Mouse (Mus musculus) stomach, postnatal 0 days (tissue): ENCODE measurements around the gene Inip. TPM values are rescaled to one million over a fixed set of nuclear protein-coding genes. Genes with fewer than 3 reads are reported as not detected.

Experiments used
- ATAC-seq: fragments of 200-750 bp; cut with Nextera tagmentation; 2 replicates; pipeline ENCODE4 v1.8.0; 2017; ENCODE audit not compliant: low FRiP score, low TSS enrichment
- DNase-seq: peaks from one replicate; pipeline ENCODE4 v3.0.0-alpha.2; 2016; ENCODE audit warnings: low spot score
- H3K27ac ChIP-seq: fragments of 300-500 bp; sonication (generic); replicated peaks from 2 replicates; pipeline ENCODE4 v1.5.1; 2014; ENCODE audit warnings: mild to moderate bottlenecking, control low read depth
- H3K27me3 ChIP-seq: fragments of 300-500 bp; sonication (generic); 2 replicates; pipeline ENCODE4 v1.6.1; 2014; ENCODE audit warnings: low read length; ENCODE audit not compliant: control insufficient read depth, insufficient read depth
- H3K36me3 ChIP-seq: fragments of 300-500 bp; sonication (generic); 2 replicates; pipeline ENCODE4 v1.6.1; 2014; ENCODE audit warnings: low read length, mixed read lengths; ENCODE audit not compliant: control insufficient read depth, insufficient read depth
- H3K4me1 ChIP-seq: fragments of 300-500 bp; sonication (generic); replicated peaks from 2 replicates; pipeline ENCODE4 v1.6.1; 2014; ENCODE audit warnings: antibody characterized with exemption; ENCODE audit not compliant: control insufficient read depth, insufficient read depth
- H3K4me2 ChIP-seq: fragments of 300-500 bp; sonication (generic); replicated peaks from 2 replicates; pipeline ENCODE4 v1.6.1; 2014; ENCODE audit warnings: low read depth, mild to moderate bottlenecking, control low read depth, moderate library complexity
- H3K4me3 ChIP-seq: fragments of 300-500 bp; sonication (generic); 2 replicates; pipeline ENCODE4 v1.5.1; 2014; ENCODE audit warnings: low read depth, low read length, control low read depth
- H3K9ac ChIP-seq: fragments of 300-500 bp; sonication (generic); 2 replicates; pipeline ENCODE4 v1.6.1; 2014; ENCODE audit warnings: mild to moderate bottlenecking, low read length, control low read depth, mixed read lengths
- H3K9me3 ChIP-seq: fragments of 300-500 bp; sonication (generic); 2 replicates; pipeline ENCODE4 v1.6.1; 2016; ENCODE audit warnings: low read length; ENCODE audit not compliant: control insufficient read depth
- CTCF ChIP-seq: IDR thresholded peaks from 2 replicates; pipeline ENCODE4 v1.5.1; 2016; ENCODE audit warnings: antibody characterized with exemption, low read depth, mild to moderate bottlenecking, moderate library complexity
- EP300 ChIP-seq: optimal IDR thresholded peaks from 2 replicates; pipeline ENCODE3; 2016; ENCODE audit warnings: antibody characterized with exemption
- WGBS: fragments of 180-500 bp; shearing (Covaris S2); extraction: QIAGEN DNeasy Blood & Tissue Kit; methylation state at CpG from one replicate; pipeline ENCODE4 v1.1.7; 2014; 5-methylcytosine and 5-hydroxymethylcytosine counted together
- polyA plus RNA-seq: library from polyadenylated mRNA; unstranded; fragments of >200 nt; fragmentation: Nextera tagmentation; extraction: Ambion mirVana; gene quantifications from 2 replicates; pipeline ENCODE4 v1.2.1, GENCODE M21; 2015

The Inip gene
- 22.2 and 23.5 TPM in 2 replicates for polyA plus RNA-seq

GRCm38 (mm10) chr4:59801489-59801888, at the start of gene Inip:
Gene Inip (minus strand): TSS chr4:59801589.
- Histone ChIP-seq H3K36me3 (no peaks in the 10 kb centered on the region), H3K4me3 (no peak within 1 kb of the TSS), H3K27me3 (no peaks in the 10 kb centered on the region), H3K4me2 (no peak within 1 kb of the TSS), H3K4me1 (no peaks in the 10 kb centered on the region), H3K27ac (no peak within 1 kb of the TSS), H3K9ac (no peak within 1 kb of the TSS), H3K9me3 (no peaks in the 10 kb centered on the region)
- DNase-seq (no peak), ATAC-seq (no peak)
- no peak for TF ChIP-seq EP300
- TF ChIP-seq CTCF, result no peak

GRCm38 (mm10) chr4:59850181-59850580, 48.8 kb upstream of the Inip start:
- Histone ChIP-seq H3K9ac (no peak overlapping the region), H3K4me3 (no peak overlapping the region), H3K4me1 (no peaks in the 10 kb centered on the region), H3K36me3 (no peaks in the 10 kb centered on the region), H3K4me2 (no peak overlapping the region), H3K27me3 (no peaks in the 10 kb centered on the region), H3K27ac (no peak overlapping the region), H3K9me3 (no peaks in the 10 kb centered on the region)
- DNase-seq, result peak; percentile 76
- TF ChIP-seq CTCF, result peak; percentile 88
- TF ChIP-seq EP300, result no peak
- ATAC-seq, result 0 out of 2 replicates have a peak, but pooled peaks have one; percentile 21
- WGBS, result 57% methylated on average over 2 of the region's 2 CpGs

GRCm38 (mm10) chr4:59847447-59847846, 46.1 kb upstream of the Inip start:
- no peak for ATAC-seq

GRCm38 (mm10) chr4:59845245-59845637, 43.9 kb upstream of the Inip start:
- no peak overlapping the region for H3K9ac ChIP-seq
- 86% methylated on average over 3 of the region's 3 CpGs for WGBS
- ATAC-seq, result no peak
- no peaks in the 10 kb centered on the region for H3K9me3 ChIP-seq
- no peak overlapping the region for H3K27ac ChIP-seq
- no peaks in the 10 kb centered on the region for H3K36me3 ChIP-seq
- no peaks in the 10 kb centered on the region for H3K27me3 ChIP-seq
- H3K4me1 ChIP-seq, result no peaks in the 10 kb centered on the region
- H3K4me3 ChIP-seq, result no peak overlapping the region
- TF ChIP-seq EP300 (no peak), CTCF (no peak)
- H3K4me2 ChIP-seq, result no peak overlapping the region
- no peak for DNase-seq

More at GRCm38 (mm10) chr4:59847447-59847846, 46.1 kb upstream of the Inip start:
- WGBS, result 76% methylated on average over 5 of the region's 5 CpGs
- Histone ChIP-seq H3K4me3 (no peak overlapping the region), H3K27ac (no peak overlapping the region), H3K4me2 (no peak overlapping the region), H3K9ac (no peak overlapping the region), H3K4me1 (no peaks in the 10 kb centered on the region), H3K27me3 (no peaks in the 10 kb centered on the region), H3K36me3 (no peaks in the 10 kb centered on the region), H3K9me3 (no peaks in the 10 kb centered on the region)
- TF ChIP-seq CTCF (no peak), EP300 (no peak)
- DNase-seq, result no peak

- 78% methylated on average over 15 of the region's 15 CpGs for WGBS
- Histone ChIP-seq H3K27me3 (no peaks in the 10 kb centered on the region), H3K27ac (no peak overlapping the region), H3K36me3 (no peaks in the 10 kb centered on the region), H3K9ac (no peak overlapping the region), H3K9me3 (no peaks in the 10 kb centered on the region), H3K4me3 (no peak overlapping the region), H3K4me2 (no peak overlapping the region), H3K4me1 (no peaks in the 10 kb centered on the region)
- TF ChIP-seq EP300 (no peak), CTCF (no peak)
- ATAC-seq (no peak), DNase-seq (no peak)
Measured at GRCm38 (mm10) chr4:59844460-59845244, 43.3 kb upstream of the Inip start.

- H3K4me2 ChIP-seq, result no peak overlapping the region
Measured at GRCm38 (mm10) chr4:59837659-59838058, 36.3 kb upstream of the Inip start.

More at GRCm38 (mm10) chr4:59837659-59838058, 36.3 kb upstream of the Inip start:
- no peak for TF ChIP-seq EP300
- no peak for TF ChIP-seq CTCF
- H3K4me1 ChIP-seq, result no peaks in the 10 kb centered on the region
- WGBS, result 54% methylated on average over 7 of the region's 7 CpGs
- no peak overlapping the region for H3K27ac ChIP-seq
- H3K27me3 ChIP-seq, result no peaks in the 10 kb centered on the region
- H3K9ac ChIP-seq, result no peak overlapping the region
- DNase-seq (peak; percentile 31), ATAC-seq (no peak)
- no peaks in the 10 kb centered on the region for H3K9me3 ChIP-seq
- H3K4me3 ChIP-seq, result no peak overlapping the region
- H3K36me3 ChIP-seq, result no peaks in the 10 kb centered on the region
